Mouse (Mus musculus): ENCODE measurements at regions not wholly inside any gene's neighbourhood (a gene's known extent, or its start where the extent isn't known, plus 50 kb on each side); places are given as distances from the start of the nearest gene placed in this dataset.
"Not testable (repeated sequence)": the region's sequence is repeated elsewhere in the genome, so short reads cannot be mapped to it uniquely, and the experiment has no call there.

DNA sequence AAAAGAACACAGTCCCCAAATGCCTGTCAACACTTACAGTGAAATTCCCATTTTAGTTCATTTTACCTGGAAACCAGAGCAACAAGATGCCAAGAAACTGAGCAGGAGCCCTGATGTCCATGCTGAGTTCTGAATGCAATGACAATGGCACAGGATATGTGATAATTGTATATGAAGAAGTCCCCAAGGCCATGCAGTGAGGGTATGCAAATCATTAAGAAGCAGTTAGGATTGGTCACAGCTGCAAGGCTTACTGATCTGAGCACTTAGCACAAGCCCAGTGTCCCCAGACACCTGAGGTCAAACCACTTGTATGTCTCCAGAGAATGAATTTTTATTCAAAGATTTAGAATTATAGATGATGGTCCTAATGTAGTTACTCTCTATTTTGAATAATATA lies 419.0 kb upstream of the Tacstd2 start:
- not testable (repeated sequence) for ATAC-seq (replicated peaks; ENCODE audit: insufficient number of reproducible peaks, low FRiP score, low TSS enrichment, poor library complexity, severe bottlenecking)

DNA sequence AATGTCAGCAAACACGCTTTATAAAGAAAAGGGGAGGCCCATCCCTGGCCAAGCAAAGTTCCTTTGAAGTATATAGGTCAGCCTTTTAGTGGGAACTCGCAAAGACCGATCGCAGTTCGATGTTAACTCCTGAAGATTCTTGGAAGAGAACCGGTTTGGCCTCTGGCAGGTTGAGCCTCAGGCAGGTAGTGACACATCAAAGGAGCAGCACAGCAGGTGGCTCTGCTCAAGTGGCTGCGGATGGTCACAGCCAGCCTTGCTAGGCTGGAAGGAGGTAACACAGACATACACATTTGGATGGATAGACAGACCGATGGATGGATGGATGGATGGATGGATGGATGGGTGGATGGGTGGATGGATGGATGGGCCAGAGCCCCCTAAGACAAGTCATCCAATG lies 395.9 kb upstream of the Tacstd2 start:
- ATAC-seq (replicated peaks; ENCODE audit: insufficient number of reproducible peaks, low FRiP score, low TSS enrichment, poor library complexity, severe bottlenecking) = not testable (repeated sequence)

DNA sequence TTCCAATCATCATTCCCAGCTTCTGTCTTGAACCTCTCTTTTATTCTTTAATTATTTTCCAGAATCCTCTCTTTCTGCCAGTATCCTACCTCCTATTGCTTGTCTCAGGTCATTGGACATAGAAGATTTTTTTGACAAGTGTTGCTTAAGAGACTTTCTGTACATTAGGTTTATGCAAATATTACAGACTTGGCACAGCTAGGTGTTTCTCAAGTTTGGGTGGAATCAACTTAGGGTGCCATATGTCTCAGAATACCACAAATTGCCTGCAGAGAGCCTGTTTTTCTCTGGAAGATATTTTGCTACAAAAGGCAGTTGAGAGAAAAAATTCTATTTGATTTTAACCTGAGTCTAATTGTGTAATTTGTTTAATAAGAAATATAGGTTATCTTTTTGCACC lies 386.9 kb upstream of the Tacstd2 start:
- no peak for ATAC-seq (replicated peaks; ENCODE audit: insufficient number of reproducible peaks, low FRiP score, low TSS enrichment, poor library complexity, severe bottlenecking)

DNA sequence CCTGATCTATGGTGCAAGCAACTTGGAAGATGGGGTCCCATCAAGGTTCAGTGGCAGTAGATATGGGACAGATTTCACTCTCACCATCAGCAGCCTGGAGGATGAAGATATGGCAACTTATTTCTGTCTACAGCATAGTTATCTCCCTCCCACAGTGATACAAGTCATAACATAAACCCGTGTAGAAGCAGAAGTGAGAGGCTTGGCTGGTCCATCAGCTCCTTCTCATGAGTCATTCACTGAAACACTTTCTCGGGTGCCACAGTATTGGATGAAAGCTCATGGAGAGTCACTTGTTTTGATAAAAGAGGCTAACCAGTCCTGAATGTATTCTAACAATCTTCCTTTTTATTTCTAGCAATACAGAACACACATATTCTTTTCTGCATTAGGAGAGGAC lies 378.3 kb upstream of the Tacstd2 start:
- no peak for ATAC-seq (replicated peaks; ENCODE audit: insufficient number of reproducible peaks, low FRiP score, low TSS enrichment, poor library complexity, severe bottlenecking)

DNA sequence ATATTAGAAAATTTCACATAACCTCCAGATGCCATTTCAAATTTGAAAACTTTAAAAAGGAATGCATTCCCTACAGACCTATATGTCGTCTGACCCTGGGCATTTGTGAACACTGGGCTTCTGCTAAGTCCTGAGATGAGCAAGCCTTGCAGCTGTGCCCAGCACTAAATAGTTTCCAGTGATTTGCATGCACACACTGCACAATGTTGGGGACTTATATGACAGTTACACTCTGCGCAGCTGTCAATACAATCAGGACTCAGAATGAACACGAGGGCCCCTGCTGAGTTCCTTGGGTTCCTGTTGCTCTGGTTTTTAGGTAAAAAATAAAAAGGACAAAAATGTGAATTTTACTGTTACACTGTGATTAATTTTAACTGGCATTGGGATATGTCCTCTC lies 377.7 kb upstream of the Tacstd2 start:
- ATAC-seq (replicated peaks; ENCODE audit: insufficient number of reproducible peaks, low FRiP score, low TSS enrichment, poor library complexity, severe bottlenecking) = no peak

DNA sequence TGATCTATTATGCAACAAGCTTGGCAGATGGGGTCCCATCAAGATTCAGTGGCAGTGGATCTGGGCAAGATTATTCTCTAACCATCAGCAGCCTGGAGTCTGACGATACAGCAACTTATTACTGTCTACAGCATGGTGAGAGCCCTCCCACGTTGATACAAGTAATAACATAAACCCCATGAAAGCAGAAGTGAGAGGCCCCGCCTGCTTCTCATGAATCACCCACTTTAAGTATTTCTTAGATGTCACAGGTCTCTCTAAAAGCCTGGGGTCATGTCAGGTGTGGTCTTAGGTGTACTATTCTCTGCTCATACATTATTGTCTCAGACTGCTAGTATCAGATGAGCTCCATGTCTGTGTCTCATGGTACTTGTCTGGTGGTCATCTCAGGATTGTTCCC lies 360.9 kb upstream of the Tacstd2 start:
- no peak for ATAC-seq (replicated peaks; ENCODE audit: insufficient number of reproducible peaks, low FRiP score, low TSS enrichment, poor library complexity, severe bottlenecking)

DNA sequence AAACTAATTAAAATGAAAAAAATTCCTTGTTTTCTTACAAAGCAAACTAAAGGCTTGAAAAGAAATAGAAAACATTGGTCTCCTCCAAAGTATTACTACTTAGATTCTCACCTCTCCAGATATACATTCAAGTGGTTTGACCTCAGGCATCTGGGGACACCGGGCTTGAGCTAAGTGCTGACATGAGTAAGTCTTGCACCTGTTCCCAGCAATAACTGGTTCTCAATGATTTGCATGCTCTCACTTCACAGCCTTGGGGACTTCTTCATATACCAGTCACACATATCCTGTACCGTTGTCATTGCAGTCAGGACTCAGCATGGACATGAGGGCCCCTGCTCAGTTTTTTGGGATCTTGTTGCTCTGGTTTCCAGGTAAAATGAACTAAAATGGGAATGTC lies 360.3 kb upstream of the Tacstd2 start:
- ATAC-seq (replicated peaks; ENCODE audit: insufficient number of reproducible peaks, low FRiP score, low TSS enrichment, poor library complexity, severe bottlenecking) = no peak

DNA sequence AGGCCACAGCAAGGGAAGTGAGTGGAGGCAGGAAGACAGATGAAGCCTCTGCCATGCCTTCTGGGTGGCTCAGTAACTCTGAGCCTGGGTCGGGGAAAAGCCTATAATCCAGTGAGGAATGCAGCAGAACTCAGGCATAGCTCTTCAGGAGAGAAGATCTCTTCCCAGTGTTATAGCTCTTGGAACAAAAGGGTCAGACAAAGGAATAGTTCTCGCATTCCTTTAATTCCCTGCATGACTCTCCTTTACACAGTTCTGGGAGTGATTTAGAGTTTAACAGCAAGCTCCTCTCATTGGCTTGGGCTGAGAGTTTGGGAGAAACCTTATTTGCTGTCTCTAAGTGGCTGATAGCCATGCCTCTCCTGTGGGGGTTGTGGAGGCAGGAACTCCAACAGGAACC lies 352.0 kb upstream of the Tacstd2 start:
- ATAC-seq (replicated peaks; ENCODE audit: insufficient number of reproducible peaks, low FRiP score, low TSS enrichment, poor library complexity, severe bottlenecking) = no peak

DNA sequence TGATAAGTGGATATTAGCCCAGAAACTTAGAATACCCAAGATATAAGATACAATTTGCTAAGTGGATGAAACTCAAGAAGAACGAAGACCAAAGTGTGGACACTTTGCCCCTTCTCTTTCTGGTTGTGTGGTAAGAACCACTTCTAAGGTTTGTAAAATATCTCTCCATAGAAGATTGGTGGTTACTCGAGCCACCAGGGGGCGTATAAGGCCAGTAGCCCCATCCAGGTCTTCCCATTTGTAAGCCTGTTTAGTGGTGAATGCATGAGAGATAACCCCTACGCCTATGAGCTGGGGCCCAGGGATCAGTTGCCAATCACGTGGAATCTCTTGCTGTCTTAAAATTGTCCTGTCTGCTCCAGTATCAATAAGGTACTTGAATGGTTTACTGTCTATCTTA lies 349.3 kb upstream of the Tacstd2 start:
- ATAC-seq (replicated peaks; ENCODE audit: insufficient number of reproducible peaks, low FRiP score, low TSS enrichment, poor library complexity, severe bottlenecking) = no peak

DNA sequence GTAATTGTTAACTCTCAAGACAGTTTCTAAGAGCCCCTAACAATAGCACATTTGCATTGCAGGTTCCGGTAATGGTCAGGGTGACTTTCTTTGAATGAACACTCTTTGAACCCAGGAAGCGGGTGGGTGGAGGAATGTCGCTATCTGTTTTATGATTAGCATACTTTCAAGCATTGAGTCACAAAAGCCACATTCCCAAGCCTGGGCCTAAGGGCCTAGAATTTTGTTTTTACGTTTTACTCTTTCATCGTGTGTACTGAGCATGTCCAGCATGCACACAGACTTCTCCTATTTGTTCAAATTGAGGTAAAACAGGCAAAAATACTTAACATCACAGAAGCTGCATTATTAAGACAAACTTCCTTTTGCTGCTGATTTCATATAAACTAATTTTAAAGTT lies 345.9 kb upstream of the Tacstd2 start:
- ATAC-seq (replicated peaks; ENCODE audit: insufficient number of reproducible peaks, low FRiP score, low TSS enrichment, poor library complexity, severe bottlenecking) = not testable (repeated sequence)

DNA sequence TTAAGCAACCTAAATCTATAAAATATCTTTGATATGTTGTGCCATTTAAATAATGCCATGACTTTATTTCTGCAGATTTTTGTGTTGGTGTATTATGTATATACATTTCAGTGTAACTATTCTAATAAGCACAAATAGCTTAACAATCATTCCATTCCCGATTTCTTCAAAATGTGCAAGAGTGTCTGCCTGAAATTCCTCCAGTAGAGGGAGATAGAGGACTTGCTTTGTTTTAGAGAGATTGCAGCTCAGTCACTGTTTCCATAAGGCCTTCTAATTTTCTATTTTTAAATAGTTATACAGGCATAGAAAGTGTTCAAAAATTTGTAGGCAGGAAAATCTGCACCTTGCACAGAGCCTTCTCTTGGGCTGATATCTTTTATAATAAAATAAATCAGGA lies 322.3 kb upstream of the Tacstd2 start:
- not testable (repeated sequence) for ATAC-seq (replicated peaks; ENCODE audit: insufficient number of reproducible peaks, low FRiP score, low TSS enrichment, poor library complexity, severe bottlenecking)

DNA sequence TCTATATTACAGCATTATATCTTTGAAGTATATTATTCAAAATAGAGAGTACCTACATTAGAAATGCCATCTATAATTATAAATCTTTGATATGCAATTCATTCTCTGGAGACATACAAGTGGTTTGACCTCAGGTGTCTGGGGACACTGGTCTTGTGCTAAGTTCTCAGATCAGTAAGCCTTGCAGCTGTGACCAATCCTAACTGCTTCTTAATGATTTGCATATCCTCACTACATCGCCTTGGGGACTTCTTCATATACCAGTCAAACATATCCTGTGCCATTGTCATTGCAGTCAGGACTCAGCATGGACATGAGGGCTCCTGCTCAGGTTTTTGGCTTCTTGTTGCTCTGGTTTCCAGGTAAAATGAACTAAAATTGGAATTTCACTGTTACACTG lies 303.9 kb upstream of the Tacstd2 start:
- not testable (repeated sequence) for ATAC-seq (replicated peaks; ENCODE audit: insufficient number of reproducible peaks, low FRiP score, low TSS enrichment, poor library complexity, severe bottlenecking)

DNA sequence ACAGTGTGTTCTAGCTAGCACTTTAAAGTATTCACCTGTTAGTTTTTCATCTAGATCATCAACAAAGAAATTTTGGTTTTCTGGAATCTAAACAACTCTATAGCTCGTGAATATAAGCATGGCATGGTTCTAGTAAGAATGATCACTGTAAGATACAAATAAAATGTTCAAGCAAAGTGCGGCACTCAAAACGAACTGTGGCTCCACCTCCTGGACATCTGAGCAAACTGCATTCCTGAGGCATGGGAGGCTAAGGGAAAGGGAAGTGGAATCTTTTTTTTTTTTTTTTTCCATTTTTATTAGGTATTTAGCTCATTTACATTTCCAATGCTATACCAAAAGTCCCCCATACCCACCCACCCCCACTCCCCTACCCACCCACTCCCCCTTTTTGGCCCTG lies 276.9 kb upstream of the Tacstd2 start:
- not testable (repeated sequence) for ATAC-seq (replicated peaks; ENCODE audit: insufficient number of reproducible peaks, low FRiP score, low TSS enrichment, poor library complexity, severe bottlenecking)

DNA sequence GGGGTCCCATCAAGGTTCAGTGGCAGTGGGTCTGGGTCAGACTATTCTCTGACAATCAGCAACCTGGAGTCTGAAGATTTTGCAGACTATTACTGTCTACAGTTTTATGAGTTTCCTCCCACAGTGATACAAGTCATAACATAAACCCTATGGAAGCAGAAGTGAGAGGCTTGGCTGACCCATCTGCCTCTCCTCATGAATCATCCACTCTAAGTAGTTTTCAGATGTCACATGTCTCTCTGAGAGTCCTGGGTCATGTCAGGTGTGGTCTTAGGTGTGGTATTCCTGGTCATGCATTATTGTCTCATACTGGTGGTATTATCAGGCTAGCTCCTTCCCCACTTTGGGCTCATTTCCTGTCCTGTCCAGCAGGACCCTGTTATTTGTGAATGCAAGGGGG lies 255.8 kb upstream of the Tacstd2 start:
- ATAC-seq (replicated peaks; ENCODE audit: insufficient number of reproducible peaks, low FRiP score, low TSS enrichment, poor library complexity, severe bottlenecking) = no peak

DNA sequence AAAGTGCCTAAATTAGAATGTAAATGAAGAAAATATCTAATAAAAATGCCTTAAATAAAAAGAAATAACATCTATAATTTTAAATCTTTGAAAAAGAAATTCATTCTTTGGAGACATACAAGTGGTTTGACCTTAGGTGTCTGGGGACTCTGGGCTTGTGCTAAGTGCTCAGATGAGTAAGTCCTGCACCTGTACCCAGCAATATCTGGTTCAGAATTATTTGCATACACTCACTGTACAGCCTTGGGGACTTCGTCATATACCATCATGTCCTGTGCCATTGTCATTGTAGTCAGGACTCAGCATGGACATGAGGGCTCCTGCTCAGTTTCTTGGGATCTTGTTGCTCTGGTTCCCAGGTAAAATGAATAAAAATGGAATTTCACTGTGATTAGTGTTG lies 255.1 kb upstream of the Tacstd2 start:
- ATAC-seq (replicated peaks; ENCODE audit: insufficient number of reproducible peaks, low FRiP score, low TSS enrichment, poor library complexity, severe bottlenecking) = no peak

DNA sequence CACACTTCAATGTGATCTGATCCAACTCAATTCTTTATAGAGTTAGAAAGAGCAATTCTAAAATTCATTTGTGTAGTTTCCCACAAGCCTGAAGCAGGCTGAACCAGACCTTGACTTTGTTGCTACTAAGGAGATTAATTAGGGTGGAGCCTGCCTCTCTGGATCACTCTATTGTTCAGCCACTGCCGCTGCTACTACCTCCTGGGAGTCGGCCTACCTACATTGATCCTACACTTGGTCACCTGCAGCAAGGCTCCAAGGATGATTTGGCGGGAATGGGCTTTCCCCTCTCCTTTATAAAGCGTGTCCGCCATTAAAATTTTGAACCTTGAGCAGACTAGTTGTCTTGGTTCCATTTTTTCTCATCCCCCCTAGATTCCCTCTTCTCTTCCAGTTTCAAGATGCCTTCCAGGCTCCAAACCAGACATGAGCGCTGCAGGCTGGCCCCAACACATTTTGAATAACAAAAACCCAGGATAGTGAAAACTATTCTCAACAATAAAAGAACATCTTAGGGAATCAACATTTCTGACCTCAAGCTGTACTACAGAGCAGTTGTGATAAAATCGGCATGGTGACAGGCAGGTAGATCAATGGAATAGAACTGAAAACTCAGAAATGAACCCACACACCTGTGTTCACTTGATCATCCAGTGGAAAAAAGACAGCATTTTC lies 251.6 kb upstream of the Tacstd2 start:
- no peak for ATAC-seq (replicated peaks; ENCODE audit: insufficient number of reproducible peaks, low FRiP score, low TSS enrichment, poor library complexity, severe bottlenecking)

DNA sequence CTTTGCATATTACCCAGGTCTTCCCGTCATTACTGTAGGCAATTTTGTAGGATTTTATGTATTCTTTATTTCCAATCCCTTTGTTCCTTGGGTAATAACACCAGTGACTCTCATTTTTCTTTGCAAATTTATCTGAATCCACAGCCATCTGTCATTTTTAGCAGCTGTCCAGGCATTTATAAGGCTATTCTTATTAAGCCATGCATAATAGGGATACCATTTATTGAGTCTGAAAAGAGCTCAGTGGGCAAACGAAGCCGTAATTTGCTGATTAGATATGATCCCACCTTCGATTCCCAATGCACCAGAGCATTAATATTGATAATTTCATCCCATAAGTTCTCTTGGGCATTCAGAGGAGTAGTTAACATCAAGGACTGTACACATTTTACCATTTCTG lies 243.3 kb upstream of the Tacstd2 start:
- no peak for ATAC-seq (replicated peaks; ENCODE audit: insufficient number of reproducible peaks, low FRiP score, low TSS enrichment, poor library complexity, severe bottlenecking)

DNA sequence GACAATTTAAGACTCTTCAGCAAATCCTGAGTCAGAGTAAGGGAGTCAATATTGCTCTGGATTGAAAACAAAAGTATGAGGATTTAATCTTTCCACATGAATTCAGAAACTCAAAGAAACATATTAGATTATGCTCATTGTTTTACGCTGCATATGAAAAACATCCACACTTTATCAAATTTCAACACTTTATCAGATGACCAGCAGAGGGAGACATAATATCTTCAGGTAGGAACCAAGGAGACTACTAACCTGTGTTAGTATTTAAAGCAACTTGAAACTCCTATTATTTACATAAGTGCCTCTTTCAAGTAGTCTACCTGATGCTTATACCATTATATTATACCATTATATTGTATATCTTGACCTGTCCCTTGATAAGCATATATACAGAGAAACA lies 218.5 kb upstream of the Tacstd2 start:
- not testable (repeated sequence) for ATAC-seq (replicated peaks; ENCODE audit: insufficient number of reproducible peaks, low FRiP score, low TSS enrichment, poor library complexity, severe bottlenecking)

DNA sequence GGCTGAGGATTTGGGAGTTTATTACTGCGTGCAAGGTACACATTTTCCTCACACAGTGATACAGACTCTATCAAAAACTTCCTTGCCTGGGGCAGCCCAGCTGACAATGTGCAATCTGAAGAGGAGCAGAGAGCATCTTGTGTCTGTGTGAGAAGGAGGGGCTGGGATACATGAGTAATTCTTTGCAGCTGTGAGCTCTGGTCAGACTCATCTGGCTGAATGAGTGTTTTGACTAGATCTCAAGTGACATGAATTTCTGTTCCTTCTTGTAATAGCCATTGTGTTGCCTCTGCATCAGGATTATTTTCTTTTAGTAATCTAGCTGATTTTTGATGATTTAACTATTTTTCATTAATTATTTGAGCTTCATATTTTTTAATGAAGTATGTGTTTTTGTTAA lies 190.0 kb upstream of the Tacstd2 start:
- ATAC-seq (replicated peaks; ENCODE audit: insufficient number of reproducible peaks, low FRiP score, low TSS enrichment, poor library complexity, severe bottlenecking) = no peak

DNA sequence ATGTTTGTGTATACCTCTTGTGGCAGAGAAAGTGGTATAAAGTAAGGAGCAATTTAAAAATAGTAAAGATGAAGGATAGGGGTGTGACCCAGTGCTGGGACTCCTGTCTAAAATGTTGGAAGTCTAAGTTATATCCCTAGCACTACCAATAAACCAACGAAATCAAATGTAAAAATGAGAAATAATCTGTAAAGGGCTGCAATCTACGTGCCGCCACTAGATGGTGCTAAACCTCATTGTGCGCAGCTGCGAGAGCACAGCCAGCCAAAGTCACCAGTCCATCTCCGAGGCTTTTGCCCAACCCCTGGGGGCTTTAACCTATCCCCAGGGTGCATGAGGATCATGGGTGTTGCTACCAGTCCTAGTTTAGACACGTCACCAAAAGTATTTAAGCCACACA lies 163.4 kb upstream of the Tacstd2 start:
- not testable (repeated sequence) for ATAC-seq (replicated peaks; ENCODE audit: insufficient number of reproducible peaks, low FRiP score, low TSS enrichment, poor library complexity, severe bottlenecking)

DNA sequence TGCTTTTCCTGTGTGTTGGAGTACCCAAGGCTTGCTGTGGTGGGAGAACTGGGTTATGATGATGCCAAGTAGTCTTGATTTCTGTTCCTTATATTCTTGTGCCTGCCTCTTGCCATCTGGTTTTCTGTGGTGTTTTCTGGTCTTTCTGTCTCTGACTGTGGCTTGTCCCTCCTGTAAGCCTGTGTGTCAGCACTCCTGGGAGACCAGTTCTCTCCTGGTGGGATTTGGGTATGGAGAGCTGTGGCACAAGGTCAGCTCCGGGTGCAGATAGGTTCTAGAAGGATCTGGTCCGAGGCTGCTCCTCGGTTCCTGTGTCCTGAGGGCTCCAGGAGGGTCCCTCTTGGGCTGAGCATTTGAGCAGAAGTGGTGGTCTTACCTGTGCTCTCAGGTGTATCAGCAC lies 155.4 kb upstream of the Tacstd2 start:
- not testable (repeated sequence) for ATAC-seq (replicated peaks; ENCODE audit: insufficient number of reproducible peaks, low FRiP score, low TSS enrichment, poor library complexity, severe bottlenecking)

All from monocyte, adult 5-6 weeks (primary cell).